Mouse (Mus musculus): ENCODE measurements around the gene Ctps2.

Gene Ctps2

GRCm38 (mm10) chrX:162900938-162901337 lies at the start of gene Ctps2:
Ctps2 (plus strand) TSS chrX:162901238.
- DNase-seq (ENCODE audit: low spot score), result no peak

GRCm38 (mm10) chrX:162868294-162868965 lies 32.6 kb upstream of the Ctps2 start:
- no peak for DNase-seq (ENCODE audit: low spot score)

- DNase-seq (ENCODE audit: low spot score), result peak; percentile 51
Measured at GRCm38 (mm10) chrX:162871734-162872517, 29.1 kb upstream of the Ctps2 start.

- DNase-seq (ENCODE audit: low spot score), result no peak
Measured at GRCm38 (mm10) chrX:162873761-162874160, 27.3 kb upstream of the Ctps2 start.

GRCm38 (mm10) chrX:162878236-162878635 lies 22.8 kb upstream of the Ctps2 start:
- DNase-seq (ENCODE audit: low spot score), result no peak

GRCm38 (mm10) chrX:162887931-162888511 lies 13.0 kb upstream of the Ctps2 start, which contains the start of gene Syap1:
Syap1 (minus strand) TSS chrX:162888447.
- DNase-seq (ENCODE audit: low spot score), result peak; percentile 85

- peak; percentile 16 for DNase-seq (ENCODE audit: low spot score)
Measured at GRCm38 (mm10) chrX:162888575-162889223, 12.3 kb upstream of the Ctps2 start.

- peak; percentile 57 for DNase-seq (ENCODE audit: low spot score)
Measured at GRCm38 (mm10) chrX:162901371-162902039, 467 bp downstream of the Ctps2 start.

GRCm38 (mm10) chrX:162902040-162902734 lies 1.1 kb downstream of the Ctps2 start:
- DNase-seq (ENCODE audit: low spot score), result peak; percentile 35

- no peak for DNase-seq (ENCODE audit: low spot score)
Measured at GRCm38 (mm10) chrX:162907554-162907953, 6.5 kb downstream of the Ctps2 start.

- no peak for DNase-seq (ENCODE audit: low spot score)
Measured at GRCm38 (mm10) chrX:162913651-162914050, 12.6 kb downstream of the Ctps2 start.

GRCm38 (mm10) chrX:162915697-162916096 lies 14.7 kb downstream of the Ctps2 start:
- peak; percentile 81 for DNase-seq (ENCODE audit: low spot score)

- DNase-seq (ENCODE audit: low spot score), result no peak
Measured at GRCm38 (mm10) chrX:162921487-162922125, 20.6 kb downstream of the Ctps2 start.

GRCm38 (mm10) chrX:162931467-162931866 lies 30.4 kb downstream of the Ctps2 start:
- DNase-seq (ENCODE audit: low spot score), result no peak

GRCm38 (mm10) chrX:162942027-162942426 lies 41.0 kb downstream of the Ctps2 start:
- no peak for DNase-seq (ENCODE audit: low spot score)

- peak; percentile 74 for DNase-seq (ENCODE audit: low spot score)
Measured at GRCm38 (mm10) chrX:162949811-162950439, 48.9 kb downstream of the Ctps2 start.

- DNase-seq (ENCODE audit: low spot score), result no peak
Measured at GRCm38 (mm10) chrX:162957921-162958320, 56.9 kb downstream of the Ctps2 start.

- no peak for DNase-seq (ENCODE audit: low spot score)
Measured at GRCm38 (mm10) chrX:162963840-162964239, 62.8 kb downstream of the Ctps2 start.

GRCm38 (mm10) chrX:162964383-162964782 lies 63.3 kb downstream of the Ctps2 start, which contains the start of gene S100g:
S100g (minus strand) TSS chrX:162964599.
- DNase-seq (ENCODE audit: low spot score), result no peak

GRCm38 (mm10) chrX:162967456-162967855 lies 66.4 kb downstream of the Ctps2 start:
- DNase-seq (ENCODE audit: low spot score), result no peak

All from retina, embryonic 14.5 days (tissue).